16 mouse cellular contexts compared by ENCODE assay signal in the genomic region with DNA sequence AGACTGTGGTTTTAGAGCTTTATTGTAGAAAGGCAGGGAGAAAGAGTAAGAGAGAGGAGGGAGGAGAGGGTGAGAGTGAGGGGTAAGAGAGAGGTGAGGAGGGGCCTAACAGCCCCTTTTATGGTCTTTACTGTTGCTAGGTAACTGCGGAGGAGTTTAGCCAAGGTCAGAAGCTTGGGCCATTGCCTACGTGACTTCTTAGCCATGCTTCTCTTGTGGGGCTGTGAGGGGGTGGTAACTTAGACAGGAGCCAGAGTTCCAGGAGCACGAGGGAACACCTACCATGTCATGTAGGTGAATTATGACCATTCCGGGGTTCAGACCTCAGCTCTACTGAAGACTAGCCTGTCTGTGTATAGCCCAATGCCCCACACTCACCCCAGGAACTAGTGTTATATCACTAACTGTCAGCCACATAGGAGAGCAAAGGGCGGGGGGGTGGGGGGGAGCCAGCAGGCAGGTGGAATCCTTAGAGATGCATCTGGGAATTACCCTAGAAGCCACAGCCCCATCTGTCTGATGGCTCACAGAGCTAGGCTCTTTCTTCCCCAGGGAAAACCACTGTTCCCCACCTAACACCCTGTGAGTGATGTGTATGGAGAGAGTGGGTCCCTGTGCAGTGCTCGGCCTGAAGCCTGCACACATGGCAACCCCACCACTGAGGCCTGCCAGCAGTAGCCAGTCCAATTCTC. TPM values are rescaled to one million over a fixed set of nuclear protein-coding genes. Genes with fewer than 3 reads are reported as not detected.
DNase-seq lines count a peak whose midpoint lies in the region; ATAC-seq lines count a peak whose summit lies in the region.
"Had no signal": no experiment of that assay in that cellular context is flagged by ENCODE, and none has a peak within 500 bp of the region (broad histone marks: within the 10 kb centered on the region; RNA-seq: fewer than 3 reads in every experiment).

No protein-coding gene starts in this region.

- no peak for DNase-seq in forebrain, embryonic 14.5 days (ENCODE audit: low spot score)
- DNase-seq in midbrain, embryonic 10.5 days (ENCODE audit: low spot score): no peak
- no peak for DNase-seq in hindbrain, embryonic 14.5 days (ENCODE audit: low spot score)
- DNase-seq in thymus, postnatal 14 days: no peak
- DNase-seq in spleen, postnatal 36 days (ENCODE audit: low spot score in 2 of 2): no peak
- DNase-seq: kidney, adult 11 months; layer of hippocampus, postnatal 36 days had no signal

- peak overlapping the region; percentile 88; the same call in 1 of the 2 replicates for H3K4me2 ChIP-seq in forebrain, embryonic 12.5 days
- no peak overlapping the region for H3K4me2 ChIP-seq in forebrain, embryonic 14.5 days (ENCODE audit: low read length)
- H3K4me2 ChIP-seq in midbrain, embryonic 15.5 days: no peak overlapping the region
- peak overlapping the region; percentile 93; the same call in 1 of the 2 replicates for H3K4me2 ChIP-seq in hindbrain, embryonic 14.5 days (replicated peaks)
- peak overlapping the region; percentile 93 for H3K4me2 ChIP-seq in neural tube, embryonic 12.5 days (replicated peaks)

- H3K36me3 ChIP-seq in forebrain, embryonic 12.5 days (replicated peaks): peaks cover 24% of the 10 kb centered on the region
- H3K36me3 ChIP-seq in forebrain, embryonic 14.5 days (ENCODE audit: control insufficient read depth, insufficient read depth, low read length): peaks cover 11% of the 10 kb centered on the region; the same call in 1 of the 2 replicates
- peaks cover 46% of the 10 kb centered on the region for H3K36me3 ChIP-seq in midbrain, embryonic 10.5 days
- peaks cover 7% of the 10 kb centered on the region; the same call in 1 of the 2 replicates for H3K36me3 ChIP-seq in midbrain, embryonic 15.5 days (replicated peaks)
- H3K36me3 ChIP-seq in hindbrain, embryonic 14.5 days (replicated peaks; ENCODE audit: control insufficient read depth, insufficient read depth): peaks cover 16% of the 10 kb centered on the region
- H3K36me3 ChIP-seq in neural tube, embryonic 12.5 days: peaks cover 14% of the 10 kb centered on the region

- no peaks in the 10 kb centered on the region for H3K27me3 ChIP-seq in forebrain, embryonic 12.5 days
- H3K27me3 ChIP-seq in forebrain, embryonic 14.5 days (replicated peaks; ENCODE audit: control insufficient read depth, insufficient read depth, low read length): no peaks in the 10 kb centered on the region
- peaks cover 8% of the 10 kb centered on the region; the same call in 1 of the 2 replicates for H3K27me3 ChIP-seq in midbrain, embryonic 10.5 days (ENCODE audit: low read depth, poor library complexity, severe bottlenecking)
- H3K27me3 ChIP-seq in midbrain, embryonic 15.5 days (replicated peaks): no peaks in the 10 kb centered on the region
- H3K27me3 ChIP-seq in hindbrain, embryonic 14.5 days (ENCODE audit: control insufficient read depth, insufficient read depth, low read length): no peaks in the 10 kb centered on the region
- H3K27me3 ChIP-seq in neural tube, embryonic 12.5 days (replicated peaks): no peaks in the 10 kb centered on the region
- H3K27me3 ChIP-seq: megakaryocyte, embryonic 14.5 days had no signal

- no peak overlapping the region for H3K4me3 ChIP-seq in forebrain, embryonic 12.5 days (replicated peaks)
- H3K4me3 ChIP-seq in forebrain, embryonic 14.5 days (ENCODE audit: low read depth, low read length): no peak overlapping the region
- H3K4me3 ChIP-seq in midbrain, embryonic 10.5 days: peak overlapping the region; percentile 96
- no peak overlapping the region for H3K4me3 ChIP-seq in midbrain, embryonic 15.5 days
- no peak overlapping the region for H3K4me3 ChIP-seq in hindbrain, embryonic 14.5 days (replicated peaks; ENCODE audit: low read length)
- no peak overlapping the region for H3K4me3 ChIP-seq in neural tube, embryonic 12.5 days
- H3K4me3 ChIP-seq: megakaryocyte, embryonic 14.5 days had no signal

- peaks cover 25% of the 10 kb centered on the region for H3K4me1 ChIP-seq in forebrain, embryonic 12.5 days
- peaks cover 12% of the 10 kb centered on the region for H3K4me1 ChIP-seq in forebrain, embryonic 14.5 days (ENCODE audit: control insufficient read depth, insufficient read depth, low read length)
- peaks cover 30% of the 10 kb centered on the region for H3K4me1 ChIP-seq in midbrain, embryonic 10.5 days
- peaks cover 32% of the 10 kb centered on the region for H3K4me1 ChIP-seq in midbrain, embryonic 15.5 days
- H3K4me1 ChIP-seq in hindbrain, embryonic 14.5 days (replicated peaks; ENCODE audit: control insufficient read depth, insufficient read depth, low read length): peaks cover 18% of the 10 kb centered on the region
- H3K4me1 ChIP-seq in neural tube, embryonic 12.5 days: peaks cover 27% of the 10 kb centered on the region

- no peak overlapping the region for H3K27ac ChIP-seq in forebrain, embryonic 12.5 days
- no peak overlapping the region for H3K27ac ChIP-seq in forebrain, embryonic 14.5 days (ENCODE audit: low read depth, low read length)
- H3K27ac ChIP-seq in midbrain, embryonic 10.5 days (replicated peaks): peak overlapping the region; percentile 98; the same call in 1 of the 2 replicates
- no peak overlapping the region for H3K27ac ChIP-seq in midbrain, embryonic 15.5 days
- H3K27ac ChIP-seq in hindbrain, embryonic 14.5 days: no peak overlapping the region
- H3K27ac ChIP-seq in neural tube, embryonic 12.5 days: no peak overlapping the region

- no peaks in the 10 kb centered on the region for H3K9me3 ChIP-seq in forebrain, embryonic 12.5 days
- H3K9me3 ChIP-seq in forebrain, embryonic 14.5 days (replicated peaks; ENCODE audit: control insufficient read depth, low read length): no peaks in the 10 kb centered on the region
- H3K9me3 ChIP-seq in midbrain, embryonic 10.5 days (replicated peaks): no peaks in the 10 kb centered on the region
- no peaks in the 10 kb centered on the region for H3K9me3 ChIP-seq in midbrain, embryonic 15.5 days
- H3K9me3 ChIP-seq in hindbrain, embryonic 14.5 days (ENCODE audit: control insufficient read depth, low read length): no peaks in the 10 kb centered on the region
- H3K9me3 ChIP-seq in neural tube, embryonic 12.5 days: no peaks in the 10 kb centered on the region
- H3K9me3 ChIP-seq: heart, embryonic 12.5 days; megakaryocyte, embryonic 14.5 days had no signal

- 0 out of 2 replicates have a peak overlapping the region, but pooled peaks have one; percentile 25 for H3K9ac ChIP-seq in forebrain, embryonic 12.5 days
- no peak overlapping the region for H3K9ac ChIP-seq in forebrain, embryonic 14.5 days (ENCODE audit: low read length)
- no peak overlapping the region for H3K9ac ChIP-seq in midbrain, embryonic 15.5 days
- no peak overlapping the region for H3K9ac ChIP-seq in hindbrain, embryonic 14.5 days
- H3K9ac ChIP-seq in neural tube, embryonic 12.5 days: 0 out of 2 replicates have a peak overlapping the region, but pooled peaks have one; percentile 86
- H3K9ac ChIP-seq: heart, embryonic 12.5 days had no signal

- WGBS in forebrain, embryonic 12.5 days: 73% methylated on average over 6 of the region's 6 CpGs
- WGBS in forebrain, embryonic 14.5 days: 82% methylated on average over 6 of the region's 6 CpGs
- WGBS in midbrain, embryonic 10.5 days: 71% methylated on average over 6 of the region's 6 CpGs
- whole genome bisulfite sequencing in midbrain, embryonic 15.5 days: 69% methylated on average over 6 of the region's 6 CpGs
- 67% methylated on average over 6 of the region's 6 CpGs for WGBS in hindbrain, embryonic 14.5 days
- WGBS in neural tube, embryonic 12.5 days: 26% methylated on average over 6 of the region's 6 CpGs

- ATAC-seq in forebrain, embryonic 12.5 days (ENCODE audit: low FRiP score): no peak
- ATAC-seq in forebrain, embryonic 14.5 days: no peak
- ATAC-seq in midbrain, embryonic 15.5 days (replicated peaks): no peak
- no peak for ATAC-seq in hindbrain, embryonic 14.5 days (ENCODE audit: low FRiP score)
- no peak for ATAC-seq in neural tube, embryonic 12.5 days (ENCODE audit: low FRiP score, low read depth)
- ATAC-seq: CD4-positive, CD25-positive, alpha-beta regulatory T cell, adult 4 months had no signal

RNA-seq across cellular contexts. Expression of a gene that starts 2.4 kb away (rescaled TPM):
- 61.0 and 62.5 TPM in 2 replicates for polyA plus RNA-seq in forebrain, embryonic 12.5 days (2016; fragmentation: Nextera tagmentation; extraction: Ambion mirVana)
- polyA plus RNA-seq in forebrain, embryonic 14.5 days (2014; fragmentation: Nextera tagmentation; extraction: Ambion mirVana): 101 and 105 TPM in 2 replicates
- polyA plus RNA-seq in midbrain, embryonic 10.5 days (2016; fragmentation: Nextera tagmentation; extraction: Ambion mirVana): 68.3 and 74.9 TPM in 2 replicates
- polyA plus RNA-seq in midbrain, embryonic 15.5 days (2015; fragmentation: Nextera tagmentation; extraction: Ambion mirVana): 99.8 and 105 TPM in 2 replicates
- 107 and 108 TPM in 2 replicates for polyA plus RNA-seq in hindbrain, embryonic 14.5 days (2014; fragmentation: Nextera tagmentation; extraction: Ambion mirVana)
- 75.2 and 79.6 TPM in 2 replicates for polyA plus RNA-seq in neural tube, embryonic 12.5 days (2016; fragmentation: Nextera tagmentation; extraction: Ambion mirVana)

RNA-seq across cellular contexts. Expression of a gene that starts 7.2 kb away (rescaled TPM):
- 0.99 and 1.0 TPM in 2 replicates for polyA plus RNA-seq in forebrain, embryonic 12.5 days (2016; fragmentation: Nextera tagmentation; extraction: Ambion mirVana)
- polyA plus RNA-seq in forebrain, embryonic 14.5 days (2014; fragmentation: Nextera tagmentation; extraction: Ambion mirVana): 1.1 and 1.2 TPM in 2 replicates
- 0.89 and 1.1 TPM in 2 replicates for polyA plus RNA-seq in midbrain, embryonic 10.5 days (2016; fragmentation: Nextera tagmentation; extraction: Ambion mirVana)
- 0.79 and 1.1 TPM in 2 replicates for polyA plus RNA-seq in midbrain, embryonic 15.5 days (2015; fragmentation: Nextera tagmentation; extraction: Ambion mirVana)
- 0.68 and 1.2 TPM in 2 replicates for polyA plus RNA-seq in hindbrain, embryonic 14.5 days (2014; fragmentation: Nextera tagmentation; extraction: Ambion mirVana)
- 1.1 and 2.0 TPM in 2 replicates for polyA plus RNA-seq in neural tube, embryonic 12.5 days (2016; fragmentation: Nextera tagmentation; extraction: Ambion mirVana)

RNA-seq across cellular contexts. Expression of a gene that starts 10.5 kb away (rescaled TPM):
- 129 and 141 TPM in 2 replicates for polyA plus RNA-seq in forebrain, embryonic 12.5 days (2016; fragmentation: Nextera tagmentation; extraction: Ambion mirVana)
- polyA plus RNA-seq in forebrain, embryonic 14.5 days (2014; fragmentation: Nextera tagmentation; extraction: Ambion mirVana): 76.0 and 76.9 TPM in 2 replicates
- polyA plus RNA-seq in midbrain, embryonic 10.5 days (2016; fragmentation: Nextera tagmentation; extraction: Ambion mirVana): 223 and 270 TPM in 2 replicates
- polyA plus RNA-seq in midbrain, embryonic 15.5 days (2015; fragmentation: Nextera tagmentation; extraction: Ambion mirVana): 88.8 and 91.6 TPM in 2 replicates
- polyA plus RNA-seq in hindbrain, embryonic 14.5 days (2014; fragmentation: Nextera tagmentation; extraction: Ambion mirVana): 78.9 and 81.8 TPM in 2 replicates
- 136 and 141 TPM in 2 replicates for polyA plus RNA-seq in neural tube, embryonic 12.5 days (2016; fragmentation: Nextera tagmentation; extraction: Ambion mirVana)

RNA-seq across cellular contexts. Expression of a gene that starts 17.3 kb away (rescaled TPM):
- polyA plus RNA-seq in forebrain, embryonic 12.5 days (2016; fragmentation: Nextera tagmentation; extraction: Ambion mirVana): 1.1 and 1.6 TPM in 2 replicates
- polyA plus RNA-seq in forebrain, embryonic 14.5 days (2014; fragmentation: Nextera tagmentation; extraction: Ambion mirVana): 1.4 and 1.5 TPM in 2 replicates
- polyA plus RNA-seq in midbrain, embryonic 10.5 days (2016; fragmentation: Nextera tagmentation; extraction: Ambion mirVana): 0.98 and 1.0 TPM in 2 replicates
- 1.7 and 2.2 TPM in 2 replicates for polyA plus RNA-seq in midbrain, embryonic 15.5 days (2015; fragmentation: Nextera tagmentation; extraction: Ambion mirVana)
- 1.5 and 1.8 TPM in 2 replicates for polyA plus RNA-seq in hindbrain, embryonic 14.5 days (2014; fragmentation: Nextera tagmentation; extraction: Ambion mirVana)
- polyA plus RNA-seq in neural tube, embryonic 12.5 days (2016; fragmentation: Nextera tagmentation; extraction: Ambion mirVana): 0.65 and 1.4 TPM in 2 replicates

RNA-seq across cellular contexts. Expression of a gene that starts 26.0 kb away (rescaled TPM):
- polyA plus RNA-seq in forebrain, embryonic 12.5 days (2016; fragmentation: Nextera tagmentation; extraction: Ambion mirVana): not detected in 2 replicates
- 0.14 and 0.17 TPM in 2 replicates for polyA plus RNA-seq in forebrain, embryonic 14.5 days (2014; fragmentation: Nextera tagmentation; extraction: Ambion mirVana)
- not detected in 2 replicates for polyA plus RNA-seq in midbrain, embryonic 10.5 days (2016; fragmentation: Nextera tagmentation; extraction: Ambion mirVana)
- 0.41 and 0.44 TPM in 2 replicates for polyA plus RNA-seq in midbrain, embryonic 15.5 days (2015; fragmentation: Nextera tagmentation; extraction: Ambion mirVana)
- polyA plus RNA-seq in hindbrain, embryonic 14.5 days (2014; fragmentation: Nextera tagmentation; extraction: Ambion mirVana): 0.27 and 0.31 TPM in 2 replicates
- not detected in 2 replicates for polyA plus RNA-seq in neural tube, embryonic 12.5 days (2016; fragmentation: Nextera tagmentation; extraction: Ambion mirVana)
- polyA plus RNA-seq: CD4-positive, CD25-positive, alpha-beta regulatory T cell, adult 4 months; heart, embryonic 12.5 days; liver, embryonic 16.5 days; spleen, adult 2 months; thymus, postnatal 0 days had no signal

Comparison
In these comparisons a context has a peak if more than half of its experiments do, and no peak if none do; other contexts are left out.
1. H3K4me2 ChIP-seq: peak in forebrain, embryonic 12.5 days (single experiment), hindbrain, embryonic 14.5 days (single experiment) and neural tube, embryonic 12.5 days (single experiment); none in forebrain, embryonic 14.5 days (single experiment) and midbrain, embryonic 15.5 days (single experiment).
2. H3K9ac ChIP-seq: peak in forebrain, embryonic 12.5 days (single experiment) and neural tube, embryonic 12.5 days (single experiment); none in forebrain, embryonic 14.5 days (single experiment), midbrain, embryonic 15.5 days (single experiment) and hindbrain, embryonic 14.5 days (single experiment).